Mouse (Mus musculus) kidney, adult 2 months (tissue): ENCODE measurements around the gene Acly. TPM values are rescaled to one million over a fixed set of nuclear protein-coding genes. Genes with fewer than 3 reads are reported as not detected.

ENCODE experiments used
- DNase-seq: peaks from one replicate; pipeline ENCODE4 v3.0.0; 2021
- H3K27ac ChIP-seq: fragments of 200-500 bp; 2 replicates; pipeline ENCODE4 v1.5.1; 2012; ENCODE audit warnings: low read depth, low read length, control low read depth, inconsistent platforms; ENCODE audit not compliant: insufficient read depth
- H3K27me3 ChIP-seq: fragments of 200-500 bp; replicated peaks from 2 replicates; pipeline ENCODE4 v1.6.1; 2012; ENCODE audit warnings: mild to moderate bottlenecking, moderate library complexity, low read length, inconsistent platforms; ENCODE audit not compliant: control insufficient read depth, insufficient read depth
- H3K36me3 ChIP-seq: fragments of 200-500 bp; 2 replicates; pipeline ENCODE4 v1.6.1; 2012; ENCODE audit warnings: mild to moderate bottlenecking, moderate library complexity, low read length, inconsistent platforms; ENCODE audit not compliant: control insufficient read depth, insufficient read depth
- H3K4me1 ChIP-seq: fragments of 200-500 bp; 2 replicates; pipeline ENCODE4 v1.6.1; 2011; ENCODE audit warnings: low read length; ENCODE audit not compliant: control insufficient read depth, insufficient read depth
- H3K4me3 ChIP-seq: fragments of 200-500 bp; 2 replicates; pipeline ENCODE4 v1.5.1; 2011; ENCODE audit warnings: mild to moderate bottlenecking, low read depth, low read length, control low read depth; ENCODE audit not compliant: insufficient read depth
- CTCF ChIP-seq: fragments of 200-500 bp; conservative IDR thresholded peaks from 2 replicates; pipeline ENCODE4 v1.5.1; 2011; ENCODE audit warnings: low read depth, mild to moderate bottlenecking, control low read depth, low read length, moderate library complexity, mixed read lengths; ENCODE audit not compliant: insufficient read depth, insufficient read length
- POLR2A ChIP-seq: fragments of 200-500 bp; IDR thresholded peaks from one replicate; pipeline ENCODE4 v1.6.1; 2011; ENCODE audit warnings: low read depth, low read length, control low read depth
- WGBS: fragments of 180-500 bp; shearing (Covaris S2); methylation state at CpG from one replicate; pipeline ENCODE4 v1.1.7; 2018; 5-methylcytosine and 5-hydroxymethylcytosine counted together
- polyA plus RNA-seq: library from polyadenylated mRNA; depleted of rRNA; stranded (reverse); fragments of >200 nt; gene quantifications from 2 replicates; pipeline ENCODE4 v1.2.3, GENCODE M21; 2012; rRNA removed

The Acly gene
- polyA plus RNA-seq, 1 experiment: 181 TPM

GRCm38 (mm10) chr11:100426820-100427219 is 101.0 kb downstream of the Acly start:
- Histone ChIP-seq H3K4me3 (no peak overlapping the region), H3K27ac (no peak overlapping the region), H3K27me3 (no peaks in the 10 kb centered on the region), H3K36me3 (no peaks in the 10 kb centered on the region), H3K4me1 (no peaks in the 10 kb centered on the region)
- TF ChIP-seq POLR2A: no peak
- TF ChIP-seq CTCF: no peak
- DNase-seq: no peak
- WGBS: 77% methylated on average over 3 of the region's 3 CpGs

Other genes with a start within 250 kb of the Acly start
- 116 and 173 TPM in 2 replicates for gene Eif1, start 208.1 kb downstream of the Acly start, polyA plus RNA-seq
- gene Gast, start 193.6 kb downstream of the Acly start, polyA plus RNA-seq: not detected in 2 replicates
- 3.0 and 3.6 TPM in 2 replicates for gene Hap1, start 171.9 kb downstream of the Acly start, polyA plus RNA-seq
- gene Jup, start 130.2 kb downstream of the Acly start, polyA plus RNA-seq: 220 and 229 TPM in 2 replicates
- 11.9 and 13.9 TPM in 2 replicates for gene P3h4, start 113.2 kb downstream of the Acly start, polyA plus RNA-seq
- 12.5 and 15.9 TPM in 2 replicates for gene Fkbp10, start 112.3 kb downstream of the Acly start, polyA plus RNA-seq
- 29.3 and 32.0 TPM in 2 replicates for gene Nt5c3b, start 86.2 kb downstream of the Acly start, polyA plus RNA-seq
- gene Klhl10, start 86.1 kb downstream of the Acly start, polyA plus RNA-seq: 0.13 and 0.34 TPM in 2 replicates
- gene Klhl11, start 55.3 kb downstream of the Acly start, polyA plus RNA-seq: 2.3 and 3.3 TPM in 2 replicates
- 0.84 and 1.4 TPM in 2 replicates for gene Ttc25, start 17.6 kb upstream of the Acly start, polyA plus RNA-seq
- 10.5 and 13.5 TPM in 2 replicates for gene Cnp, start 46.9 kb upstream of the Acly start, polyA plus RNA-seq
- gene Nkiras2, start 91.2 kb upstream of the Acly start, polyA plus RNA-seq: 60.5 and 63.1 TPM in 2 replicates
- gene Dnajc7, start 92.2 kb upstream of the Acly start, polyA plus RNA-seq: 30.0 and 45.6 TPM in 2 replicates
- gene Zfp385c, start 164.5 kb upstream of the Acly start, polyA plus RNA-seq: 0.14 and 0.34 TPM in 2 replicates
- 3.7 and 6.2 TPM in 2 replicates for gene Dhx58, start 176.3 kb upstream of the Acly start, polyA plus RNA-seq
- gene Kat2a, start 184.5 kb upstream of the Acly start, polyA plus RNA-seq: 25.9 and 29.0 TPM in 2 replicates
- 0.48 and 0.49 TPM in 2 replicates for gene Hspb9, start 185.8 kb upstream of the Acly start, polyA plus RNA-seq
- gene Rab5c, start 210.2 kb upstream of the Acly start, polyA plus RNA-seq: 445 and 472 TPM in 2 replicates
- gene Kcnh4, start 231.9 kb upstream of the Acly start, polyA plus RNA-seq: 0.04 and 0.08 TPM in 2 replicates
- not detected in 2 replicates for gene Hcrt, start 234.9 kb upstream of the Acly start, polyA plus RNA-seq
- 30.4 and 31.8 TPM in 2 replicates for gene Ghdc, start 243.0 kb upstream of the Acly start, polyA plus RNA-seq